Mouse (Mus musculus): ENCODE results near the gene Olfr531.

The Olfr531 gene

GRCm38 (mm10) chr7:140402818-140403217, at the start of gene Olfr531:
Gene Olfr531 (minus strand): TSS chr7:140402918.
- DNase-seq (ENCODE audit: low spot score): no peak

GRCm38 (mm10) chr7:140443141-140443540, 40.4 kb upstream of the Olfr531 start:
- DNase-seq (ENCODE audit: low spot score): no peak

DNA sequence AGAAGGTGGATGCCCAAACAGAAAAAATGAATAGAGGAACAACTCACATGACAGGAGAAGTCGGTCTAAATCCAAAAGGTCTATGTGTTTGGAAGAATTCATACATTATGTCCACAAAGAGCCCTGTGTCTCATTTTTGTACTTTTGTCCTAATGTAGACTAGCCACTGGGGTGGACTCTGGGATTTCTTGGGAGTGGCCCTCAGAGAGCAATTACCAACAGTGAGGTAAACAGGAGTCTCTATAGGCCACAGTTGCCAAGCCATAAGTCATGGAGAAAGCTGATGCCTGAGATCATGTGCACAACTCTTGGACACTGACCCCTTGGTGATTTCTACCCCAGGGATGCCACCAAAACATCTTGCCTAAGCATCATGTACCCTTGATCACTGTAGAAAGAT, 18.8 kb upstream of the Olfr531 start, which contains the start of gene Olfr532:
TSS of gene Olfr532 (minus strand) at position 101 of the 400 bp plus-strand sequence.
- no peak for DNase-seq (ENCODE audit: low spot score)

- no peak for DNase-seq (ENCODE audit: low spot score)
These were observed 25.8 kb downstream of the Olfr531 start for GRCm38 (mm10) chr7:140376911-140377310.

- no peak for DNase-seq (ENCODE audit: low spot score)
These were observed 26.5 kb downstream of the Olfr531 start, which contains the start of gene Olfr530 for GRCm38 (mm10) chr7:140376231-140376630. Gene Olfr530 (minus strand): TSS chr7:140376331.

DNA sequence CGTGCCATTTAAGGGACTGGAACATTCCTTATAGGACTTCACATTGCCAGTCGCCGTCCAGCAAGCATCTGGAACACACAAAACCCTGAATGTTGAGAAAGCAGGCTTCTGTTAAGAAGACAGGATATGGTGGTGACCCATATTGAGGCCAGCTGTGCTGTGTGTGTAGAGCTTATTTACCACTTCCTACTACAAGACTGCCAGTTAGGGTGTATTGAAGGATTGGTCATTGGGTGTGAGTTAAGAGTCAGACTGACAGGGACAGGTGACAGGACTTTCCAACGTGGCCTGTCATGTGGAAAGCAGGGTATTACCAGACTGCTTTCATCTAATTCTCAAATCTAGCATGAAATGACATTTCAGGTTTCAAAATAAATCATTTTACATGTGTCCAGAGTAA, 28.4 kb downstream of the Olfr531 start:
- no peak for DNase-seq (ENCODE audit: low spot score)

- DNase-seq (ENCODE audit: low spot score): no peak
These were observed 41.1 kb downstream of the Olfr531 start, which contains the start of gene Olfr60 for GRCm38 (mm10) chr7:140361571-140361970. Gene Olfr60 (minus strand): TSS chr7:140361671.
